Mouse (Mus musculus) hindbrain, embryonic 16.5 days (tissue): ENCODE results near the gene Defb38. TPM values are rescaled to one million over a fixed set of nuclear protein-coding genes. Genes with fewer than 3 reads are reported as not detected.

Source experiments
- ATAC-seq: fragments of 200-750 bp; cut with Nextera tagmentation; 2 replicates; pipeline ENCODE4 v1.8.0; 2017; ENCODE audit warnings: moderate TSS enrichment, moderate library complexity
- H3K27ac ChIP-seq: fragments of 300-500 bp; sonication (generic); 2 replicates; pipeline ENCODE4 v1.5.1; 2014; ENCODE audit warnings: low read depth, mild to moderate bottlenecking, control low read depth, low read length, moderate library complexity
- H3K27me3 ChIP-seq: fragments of 300-500 bp; sonication (generic); replicated peaks from 2 replicates; pipeline ENCODE4 v1.6.1; 2014; ENCODE audit warnings: low read length; ENCODE audit not compliant: control insufficient read depth, insufficient read depth
- H3K36me3 ChIP-seq: fragments of 300-500 bp; sonication (generic); 2 replicates; pipeline ENCODE4 v1.6.1; 2014; ENCODE audit warnings: mild to moderate bottlenecking, low read length, moderate library complexity, mixed read lengths; ENCODE audit not compliant: control insufficient read depth, insufficient read depth
- H3K4me1 ChIP-seq: fragments of 300-500 bp; sonication (generic); 2 replicates; pipeline ENCODE4 v1.6.1; 2014; ENCODE audit warnings: low read depth, low read length; ENCODE audit not compliant: control insufficient read depth, insufficient read depth
- H3K4me2 ChIP-seq: fragments of 300-500 bp; sonication (generic); 2 replicates; pipeline ENCODE4 v1.6.1; 2014; ENCODE audit warnings: mild to moderate bottlenecking, low read length, control low read depth, moderate library complexity
- H3K4me3 ChIP-seq: fragments of 300-500 bp; sonication (generic); 2 replicates; pipeline ENCODE4 v1.5.1; 2014; ENCODE audit warnings: mild to moderate bottlenecking, low read length, control low read depth, moderate library complexity
- H3K9ac ChIP-seq: fragments of 300-500 bp; sonication (generic); 2 replicates; pipeline ENCODE4 v1.6.1; 2014; ENCODE audit warnings: low read depth, mild to moderate bottlenecking, control low read depth, low read length, moderate library complexity
- H3K9me3 ChIP-seq: fragments of 300-500 bp; sonication (generic); 2 replicates; pipeline ENCODE4 v1.6.1; 2014; ENCODE audit warnings: mild to moderate bottlenecking, low read length, moderate library complexity; ENCODE audit not compliant: control insufficient read depth
- WGBS: fragments of 180-500 bp; shearing (Covaris S2); extraction: QIAGEN DNeasy Blood & Tissue Kit; methylation state at CpG from one replicate; pipeline ENCODE4 v1.1.7; 2014; 5-methylcytosine and 5-hydroxymethylcytosine counted together
- polyA plus RNA-seq: library from polyadenylated mRNA; unstranded; fragments of >200 nt; fragmentation: Nextera tagmentation; extraction: Ambion mirVana; gene quantifications from 2 replicates; pipeline ENCODE4 v1.2.1, GENCODE M21; 2015

The Defb38 gene
- not detected in 2 replicates for polyA plus RNA-seq

GRCm38 (mm10) chr8:19026466-19026865 lies at the start of gene Defb38:
Defb38 (minus strand) TSS chr8:19026566.
- whole genome bisulfite sequencing = 96% methylated on average over 1 of the region's 1 CpGs
- H3K4me1 ChIP-seq = no peaks in the 10 kb centered on the region
- H3K4me2 ChIP-seq = no peak within 1 kb of the TSS
- H3K9me3 ChIP-seq = no peaks in the 10 kb centered on the region
- no peak within 1 kb of the TSS for H3K4me3 ChIP-seq
- H3K36me3 ChIP-seq = no peaks in the 10 kb centered on the region
- no peak within 1 kb of the TSS for H3K9ac ChIP-seq
- no peaks in the 10 kb centered on the region for H3K27me3 ChIP-seq
- no peak for ATAC-seq
- no peak within 1 kb of the TSS for H3K27ac ChIP-seq

GRCm38 (mm10) chr8:19066013-19066412 lies 39.6 kb upstream of the Defb38 start:
- H3K4me3 ChIP-seq = no peak overlapping the region
- no peak for ATAC-seq
- H3K9ac ChIP-seq = no peak overlapping the region
- H3K27me3 ChIP-seq = no peaks in the 10 kb centered on the region
- no peak overlapping the region for H3K27ac ChIP-seq
- H3K4me2 ChIP-seq = no peak overlapping the region
- peaks cover 2% of the 10 kb centered on the region; the same call in 1 of the 2 replicates for H3K9me3 ChIP-seq
- WGBS = 78% methylated on average over 2 of the region's 2 CpGs
- H3K36me3 ChIP-seq = no peaks in the 10 kb centered on the region
- no peaks in the 10 kb centered on the region for H3K4me1 ChIP-seq

- WGBS = 67% methylated on average over 1 of the region's 1 CpGs
- Histone ChIP-seq H3K4me1 (no peaks in the 10 kb centered on the region), H3K4me2 (no peak within 1 kb of the TSS), H3K9ac (no peak within 1 kb of the TSS), H3K27ac (no peak within 1 kb of the TSS), H3K9me3 (peaks cover 2% of the 10 kb centered on the region; the same call in 1 of the 2 replicates), H3K36me3 (no peaks in the 10 kb centered on the region), H3K27me3 (no peaks in the 10 kb centered on the region), H3K4me3 (no peak within 1 kb of the TSS)
- no peak for ATAC-seq
Observed at GRCm38 (mm10) chr8:19064710-19065109, 38.3 kb upstream of the Defb38 start, which contains the start of gene Defb39. Defb39 (minus strand) TSS chr8:19064810.

GRCm38 (mm10) chr8:19062891-19063290 lies 36.5 kb upstream of the Defb38 start:
- no peak overlapping the region for H3K9ac ChIP-seq
- ATAC-seq = no peak
- H3K27ac ChIP-seq = no peak overlapping the region
- no peak overlapping the region for H3K4me2 ChIP-seq
- H3K36me3 ChIP-seq = no peaks in the 10 kb centered on the region
- H3K4me3 ChIP-seq = no peak overlapping the region
- no peaks in the 10 kb centered on the region for H3K27me3 ChIP-seq
- no peaks in the 10 kb centered on the region for H3K4me1 ChIP-seq
- peaks cover 2% of the 10 kb centered on the region; the same call in 1 of the 2 replicates for H3K9me3 ChIP-seq

GRCm38 (mm10) chr8:19045242-19045641 lies 18.9 kb upstream of the Defb38 start:
- no peak overlapping the region for H3K4me2 ChIP-seq
- H3K9ac ChIP-seq = no peak overlapping the region
- H3K36me3 ChIP-seq = no peaks in the 10 kb centered on the region
- H3K27ac ChIP-seq = no peak overlapping the region
- ATAC-seq = no peak
- H3K9me3 ChIP-seq = no peaks in the 10 kb centered on the region
- H3K4me3 ChIP-seq = no peak overlapping the region
- no peaks in the 10 kb centered on the region for H3K27me3 ChIP-seq
- WGBS = 93% methylated on average over 13 of the region's 14 CpGs
- H3K4me1 ChIP-seq = no peaks in the 10 kb centered on the region

Other genes starting within 250 kb of the Defb38 start
- gene Defb40, start 48.3 kb downstream of the Defb38 start, polyA plus RNA-seq = not detected in 2 replicates
- not detected in 2 replicates for gene Defb37, start 35.5 kb downstream of the Defb38 start, polyA plus RNA-seq
- not detected in 2 replicates for gene Defb39, start 38.2 kb upstream of the Defb38 start, polyA plus RNA-seq
- not detected in 2 replicates for gene Defb12, start 88.3 kb upstream of the Defb38 start, polyA plus RNA-seq
- gene Defb34, start 97.2 kb upstream of the Defb38 start, polyA plus RNA-seq = not detected in 2 replicates
- not detected in 2 replicates for gene Gm45826, start 114.2 kb upstream of the Defb38 start, polyA plus RNA-seq
- gene Defb14, start 167.8 kb upstream of the Defb38 start, polyA plus RNA-seq = not detected in 2 replicates
- not detected in 2 replicates for gene Defb4, start 172.1 kb upstream of the Defb38 start, polyA plus RNA-seq
- gene Defb6, start 198.9 kb upstream of the Defb38 start, polyA plus RNA-seq = not detected in 2 replicates
- gene Defb46, start 213.3 kb upstream of the Defb38 start, polyA plus RNA-seq = not detected in 2 replicates
- not detected in 2 replicates for gene Defb5, start 221.0 kb upstream of the Defb38 start, polyA plus RNA-seq